Mouse (Mus musculus) G1E (cell line): Measurements from ENCODE around the gene A030005L19Rik.
"Not testable (repeated sequence)": the region's sequence is repeated elsewhere in the genome, so short reads cannot be mapped to it uniquely, and the experiment has no call there.

Source experiments
- CTCF ChIP-seq: IDR thresholded peaks from 2 replicates; pipeline ENCODE4 v1.5.1; 2012; ENCODE audit warnings: low read depth, low read length, inconsistent platforms, mixed read lengths
- GATA1 ChIP-seq: IDR thresholded peaks from 2 replicates; pipeline ENCODE4 v1.6.1; 2012; ENCODE audit warnings: borderline replicate concordance, low read length, inconsistent platforms, mixed read lengths

GRCm38 (mm10) chr1:82942505-82942904 lies 29.4 kb downstream of the A030005L19Rik start:
- not testable (repeated sequence) for TF ChIP-seq CTCF, GATA1
